In genomic region chr13:60400764-60401487, GRCm38 (mm10) we compare ENCODE assay signal across 23 mouse cellular contexts.
DNase-seq lines count a peak whose midpoint lies in the region; ATAC-seq and TF ChIP-seq lines count a peak whose summit lies in the region.
"Had no signal": no experiment of that assay in that cellular context is flagged by ENCODE, and none has a peak within 500 bp of the region (broad histone marks: within the 10 kb centered on the region; RNA-seq: fewer than 3 reads in every experiment).

No protein-coding gene starts in this region.

- peaks cover 4% of the 10 kb centered on the region; the same call in 1 of the 2 replicates for H3K9me3 ChIP-seq in limb, embryonic 12.5 days
- H3K9me3 ChIP-seq in limb, embryonic 10.5 days (replicated peaks), result no peaks in the 10 kb centered on the region
- H3K9me3 ChIP-seq in embryonic facial prominence, embryonic 15.5 days (replicated peaks), result no peaks in the 10 kb centered on the region
- no peaks in the 10 kb centered on the region for H3K9me3 ChIP-seq in stomach, embryonic 16.5 days (replicated peaks; ENCODE audit: control insufficient read depth, low read length)
- H3K9me3 ChIP-seq in lung, postnatal 0 days (ENCODE audit: low read length), result no peaks in the 10 kb centered on the region
- H3K9me3 ChIP-seq: forebrain, embryonic 12.5 days; heart, embryonic 15.5 days; liver, embryonic 15.5 days had no signal

- H3K36me3 ChIP-seq in limb, embryonic 12.5 days, result no peaks in the 10 kb centered on the region
- no peaks in the 10 kb centered on the region for H3K36me3 ChIP-seq in limb, embryonic 10.5 days
- H3K36me3 ChIP-seq in embryonic facial prominence, embryonic 15.5 days, result no peaks in the 10 kb centered on the region
- no peaks in the 10 kb centered on the region for H3K36me3 ChIP-seq in stomach, embryonic 16.5 days (ENCODE audit: control insufficient read depth, insufficient read depth, low read length)
- H3K36me3 ChIP-seq in lung, postnatal 0 days (ENCODE audit: insufficient read depth, low read length), result no peaks in the 10 kb centered on the region
- H3K36me3 ChIP-seq: forebrain, embryonic 12.5 days; heart, embryonic 15.5 days; hindbrain, embryonic 10.5 days; liver, embryonic 15.5 days had no signal

- no peak overlapping the region for H3K4me2 ChIP-seq in limb, embryonic 12.5 days
- H3K4me2 ChIP-seq in embryonic facial prominence, embryonic 15.5 days (replicated peaks), result no peak overlapping the region
- H3K4me2 ChIP-seq in stomach, embryonic 16.5 days (ENCODE audit: low read depth, low read length), result no peak overlapping the region
- no peak overlapping the region for H3K4me2 ChIP-seq in lung, postnatal 0 days (replicated peaks; ENCODE audit: low read depth, low read length)
- H3K4me2 ChIP-seq: forebrain, embryonic 12.5 days; heart, embryonic 15.5 days; liver, embryonic 15.5 days; midbrain, embryonic 11.5 days had no signal

- TF ChIP-seq EP300 in lung, postnatal 0 days (IDR thresholded peaks at IDR 0.05), result no peak

- no peaks in the 10 kb centered on the region for H3K27me3 ChIP-seq in limb, embryonic 12.5 days
- H3K27me3 ChIP-seq in limb, embryonic 10.5 days (ENCODE audit: low read depth, poor library complexity, severe bottlenecking), result no peaks in the 10 kb centered on the region
- H3K27me3 ChIP-seq in embryonic facial prominence, embryonic 15.5 days, result no peaks in the 10 kb centered on the region
- no peaks in the 10 kb centered on the region for H3K27me3 ChIP-seq in stomach, embryonic 16.5 days (ENCODE audit: control insufficient read depth, insufficient read depth, low read length)
- H3K27me3 ChIP-seq in lung, postnatal 0 days (replicated peaks; ENCODE audit: insufficient read depth, low read length), result no peaks in the 10 kb centered on the region
- H3K27me3 ChIP-seq: CH12.LX; forebrain, embryonic 12.5 days; heart, embryonic 15.5 days; liver, embryonic 15.5 days had no signal

- H3K27ac ChIP-seq in limb, embryonic 12.5 days, result peak overlapping the region; percentile 45
- no peak overlapping the region for H3K27ac ChIP-seq in limb, embryonic 10.5 days
- H3K27ac ChIP-seq in embryonic facial prominence, embryonic 15.5 days (replicated peaks), result peak overlapping the region; percentile 82
- peak overlapping the region; percentile 26; the same call in 1 of the 2 replicates for H3K27ac ChIP-seq in stomach, embryonic 16.5 days (ENCODE audit: low read length)
- no peak overlapping the region for H3K27ac ChIP-seq in lung, postnatal 0 days (ENCODE audit: low read length)
- H3K27ac ChIP-seq: forebrain, embryonic 12.5 days; heart, embryonic 15.5 days; hindbrain, embryonic 10.5 days; hindbrain, postnatal 0 days; layer of hippocampus, adult 2 months; liver, embryonic 15.5 days had no signal

- no peak overlapping the region for H3K4me3 ChIP-seq in limb, embryonic 12.5 days (replicated peaks)
- H3K4me3 ChIP-seq in limb, embryonic 10.5 days, result no peak overlapping the region
- no peak overlapping the region for H3K4me3 ChIP-seq in embryonic facial prominence, embryonic 15.5 days (replicated peaks)
- no peak overlapping the region for H3K4me3 ChIP-seq in stomach, embryonic 16.5 days (replicated peaks; ENCODE audit: low read length)
- no peak overlapping the region for H3K4me3 ChIP-seq in lung, postnatal 0 days (ENCODE audit: low read depth, low read length)
- H3K4me3 ChIP-seq: forebrain, embryonic 12.5 days; heart, embryonic 15.5 days; hindbrain, embryonic 10.5 days; layer of hippocampus, adult 2 months; liver, embryonic 15.5 days had no signal

- no peak for ATAC-seq in limb, embryonic 12.5 days (ENCODE audit: insufficient number of reproducible peaks, insufficient read depth, low FRiP score, low TSS enrichment, low read depth)
- peak; percentile 75 for ATAC-seq in embryonic facial prominence, embryonic 15.5 days (ENCODE audit: insufficient number of reproducible peaks, low FRiP score, low TSS enrichment, low read depth)
- peak; percentile 58; the same call in 1 of the 2 replicates for ATAC-seq in stomach, embryonic 16.5 days (ENCODE audit: insufficient read depth, low FRiP score)
- ATAC-seq in lung, postnatal 0 days, result no peak
- ATAC-seq: hindbrain, postnatal 0 days had no signal

- H3K9ac ChIP-seq in limb, embryonic 12.5 days (replicated peaks), result no peak overlapping the region
- H3K9ac ChIP-seq in embryonic facial prominence, embryonic 15.5 days, result no peak overlapping the region
- H3K9ac ChIP-seq in stomach, embryonic 16.5 days (ENCODE audit: low read length), result no peak overlapping the region
- no peak overlapping the region for H3K9ac ChIP-seq in lung, postnatal 0 days (replicated peaks; ENCODE audit: low read depth)
- H3K9ac ChIP-seq: forebrain, embryonic 12.5 days; heart, embryonic 15.5 days; liver, embryonic 15.5 days had no signal

- DNase-seq in gastrocnemius, postnatal 25 days, result peak; percentile 31
- no peak for DNase-seq in gastrocnemius, postnatal 10 days
- DNase-seq in limb, embryonic 10.5 days (ENCODE audit: low spot score), result no peak
- no peak for DNase-seq in lung, postnatal 0 days (ENCODE audit: low spot score)
- DNase-seq: adrenal gland, postnatal 36 days; cerebellum, adult 9-10 months; kidney, adult 18-20 months; kidney, postnatal 10 days; layer of hippocampus, postnatal 36 days; retina, postnatal 1 day; right cerebral cortex, postnatal 4 days; thymus, adult 2 months had no signal

- peaks cover 4% of the 10 kb centered on the region for H3K4me1 ChIP-seq in limb, embryonic 12.5 days (replicated peaks)
- 0 out of 2 replicates have a peak, but pooled peaks cover 7% of the 10 kb centered on the region for H3K4me1 ChIP-seq in limb, embryonic 10.5 days
- H3K4me1 ChIP-seq in embryonic facial prominence, embryonic 15.5 days, result 0 out of 2 replicates have a peak, but pooled peaks cover 10% of the 10 kb centered on the region
- H3K4me1 ChIP-seq in stomach, embryonic 16.5 days (ENCODE audit: control insufficient read depth, insufficient read depth, low read length), result no peaks in the 10 kb centered on the region
- H3K4me1 ChIP-seq in lung, postnatal 0 days (ENCODE audit: insufficient read depth, low read depth, low read length), result no peaks in the 10 kb centered on the region
- H3K4me1 ChIP-seq: forebrain, embryonic 12.5 days; heart, embryonic 15.5 days; hindbrain, embryonic 10.5 days; liver, embryonic 15.5 days had no signal

- TF ChIP-seq CTCF in lung, postnatal 0 days (IDR thresholded peaks at IDR 0.05), result no peak

- 62% methylated on average over 3 of the region's 3 CpGs for WGBS in limb, embryonic 12.5 days
- WGBS in limb, embryonic 10.5 days, result 92% methylated on average over 3 of the region's 3 CpGs
- 33% methylated on average over 3 of the region's 3 CpGs for WGBS in embryonic facial prominence, embryonic 15.5 days
- WGBS in stomach, embryonic 16.5 days, result 62% methylated on average over 3 of the region's 3 CpGs
- 75% methylated on average over 3 of the region's 3 CpGs for WGBS in lung, postnatal 0 days

Comparison
In these comparisons a context has a peak if more than half of its experiments do, and no peak if none do; other contexts are left out.
1. H3K27ac ChIP-seq: peak in limb, embryonic 12.5 days (single experiment), embryonic facial prominence, embryonic 15.5 days (single experiment) and stomach, embryonic 16.5 days (single experiment); none in limb, embryonic 10.5 days (single experiment) and lung, postnatal 0 days (single experiment).
2. ATAC-seq: peak in embryonic facial prominence, embryonic 15.5 days (single experiment) and stomach, embryonic 16.5 days (single experiment); none in limb, embryonic 12.5 days (single experiment) and lung, postnatal 0 days (single experiment).